Mouse (Mus musculus) CH12F3 (cell line): ENCODE results near the gene Ccdc7b.
"Not testable (repeated sequence)": the region's sequence is repeated elsewhere in the genome, so short reads cannot be mapped to it uniquely, and the experiment has no call there.

Source experiments
- in situ Hi-C: fragments of 300-500 bp; cut with MboI; formaldehyde crosslinking; loops from 2 replicates; pipeline ENCODE4 v1.14.3; 2020; ENCODE audit warnings: low sequenced_read_pairs

The Ccdc7b gene

DNA sequence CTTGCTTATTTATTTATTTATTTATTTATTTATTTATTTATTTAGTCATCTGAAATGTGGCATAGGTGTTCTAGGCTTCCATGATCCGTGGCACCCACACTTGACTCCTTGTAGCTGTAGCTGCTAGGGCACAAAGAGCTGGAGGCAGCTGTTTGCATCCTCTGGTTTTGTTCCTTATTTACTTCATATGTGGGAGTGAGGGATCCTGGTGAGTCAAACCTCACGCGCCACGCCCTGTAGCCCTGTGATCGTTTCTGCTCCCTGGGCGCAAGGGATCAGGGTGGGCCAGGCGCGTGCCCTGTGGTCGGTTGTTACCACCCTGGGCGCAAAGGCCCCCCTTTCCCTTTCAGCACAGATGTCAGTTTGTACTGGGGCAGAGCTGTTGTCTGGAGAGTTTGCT, at the start of gene Ccdc7b:
TSS of gene Ccdc7b (plus strand) at position 301 of the 400 bp plus-strand sequence.
- in situ Hi-C loops, result not testable (repeated sequence)

DNA sequence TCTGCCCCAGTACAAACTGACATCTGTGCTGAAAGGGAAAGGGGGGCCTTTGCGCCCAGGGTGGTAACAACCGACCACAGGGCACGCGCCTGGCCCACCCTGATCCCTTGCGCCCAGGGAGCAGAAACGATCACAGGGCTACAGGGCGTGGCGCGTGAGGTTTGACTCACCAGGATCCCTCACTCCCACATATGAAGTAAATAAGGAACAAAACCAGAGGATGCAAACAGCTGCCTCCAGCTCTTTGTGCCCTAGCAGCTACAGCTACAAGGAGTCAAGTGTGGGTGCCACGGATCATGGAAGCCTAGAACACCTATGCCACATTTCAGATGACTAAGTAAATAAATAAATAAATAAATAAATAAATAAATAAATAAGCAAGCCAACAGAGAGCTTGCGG, 1.5 kb upstream of the Ccdc7b start, which contains the start of gene Ccdc7a:
TSS of gene Ccdc7a (minus strand) at position 101 of the 400 bp plus-strand sequence.
- in situ Hi-C loops, result not testable (repeated sequence)

DNA sequence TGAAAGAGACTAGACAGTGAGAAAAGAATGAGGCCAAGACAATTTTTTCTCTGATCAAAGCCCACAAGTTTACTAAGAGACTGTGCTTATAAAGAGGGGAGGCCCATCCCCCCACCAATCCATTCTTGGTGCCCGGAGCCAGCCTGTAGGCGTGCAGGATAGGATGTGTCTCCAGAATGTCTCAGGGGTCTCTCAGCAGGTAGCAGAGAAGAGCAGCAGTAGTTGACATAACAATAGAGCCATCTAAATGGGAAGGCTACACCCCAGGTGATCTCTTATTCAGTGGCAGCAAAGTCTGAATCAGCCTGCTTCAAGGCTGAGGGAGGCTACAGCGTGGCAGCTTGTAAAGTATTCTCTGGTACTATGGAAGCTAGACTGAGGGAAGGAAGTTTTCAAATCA, 48.8 kb downstream of the Ccdc7b start:
- in situ Hi-C loops, result not testable (repeated sequence)

DNA sequence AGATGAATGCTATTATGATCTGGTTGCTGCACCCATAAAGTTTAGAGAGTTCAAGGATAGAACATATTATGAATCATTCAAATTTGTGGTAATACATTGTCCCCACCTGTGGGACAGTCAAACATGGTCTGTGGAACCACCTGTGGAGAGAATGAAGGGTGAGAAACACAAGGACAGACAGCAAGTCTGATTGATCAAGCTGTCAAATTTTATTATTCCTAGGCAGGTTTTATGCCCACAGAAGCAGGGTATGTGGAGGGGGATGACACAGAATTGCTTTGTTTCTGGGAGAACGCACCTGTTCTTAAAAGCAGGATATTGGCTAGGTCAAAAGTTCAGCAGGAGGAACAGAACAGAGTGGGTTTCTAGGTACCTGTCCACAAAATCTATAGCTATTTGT, 64.6 kb downstream of the Ccdc7b start, which contains the start of gene Gm10999:
TSS of gene Gm10999 (minus strand) at position 101 of the 400 bp plus-strand sequence.
- in situ Hi-C loops, result no loop called here

DNA sequence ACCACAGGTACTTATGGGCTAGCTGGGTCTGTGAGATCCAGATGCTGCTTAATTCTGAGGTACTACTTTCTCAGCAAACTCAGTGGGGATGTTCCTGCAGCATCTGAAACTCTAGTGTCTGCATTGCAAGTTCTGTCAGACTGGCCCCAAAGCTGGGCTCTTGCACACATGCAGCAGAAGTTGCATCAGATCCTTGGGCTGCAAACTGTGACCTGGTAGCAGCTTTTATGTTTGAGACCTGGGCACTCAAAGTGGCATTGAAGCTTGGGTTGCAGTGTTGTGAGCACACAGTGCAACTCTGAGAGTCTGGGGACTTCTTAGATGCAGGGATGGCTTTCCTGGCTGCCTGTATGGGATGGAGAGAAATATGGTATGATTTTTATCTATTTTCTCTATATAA, 66.5 kb downstream of the Ccdc7b start:
- in situ Hi-C loops, result no loop called here
